Mouse (Mus musculus) C2C12 (cell line): ENCODE results near the gene Pou2f2.

Experiments
- CEBPB ChIP-seq: IDR thresholded peaks from one replicate; pipeline ENCODE4 v1.6.1; 2011; ENCODE audit warnings: low read depth, mild to moderate bottlenecking, control low read depth, moderate library complexity
- CTCF ChIP-seq: IDR thresholded peaks from one replicate; pipeline ENCODE4 v1.5.1; 2011; ENCODE audit not compliant: control insufficient read depth, insufficient read depth, insufficient read length
- MAX ChIP-seq: IDR thresholded peaks from one replicate; pipeline ENCODE4 v1.6.1; 2011; ENCODE audit warnings: mild to moderate bottlenecking, control low read depth
- MYOD1 ChIP-seq: IDR thresholded peaks from one replicate; pipeline ENCODE4 v1.6.1; 2011; ENCODE audit warnings: low read depth; ENCODE audit not compliant: control insufficient read depth, insufficient read length
- MYOG ChIP-seq: IDR thresholded peaks from one replicate; pipeline ENCODE4 v1.6.1; 2011; ENCODE audit not compliant: control insufficient read depth, insufficient read length; ENCODE audit errors: extremely low read depth
- USF1 ChIP-seq: IDR thresholded peaks from one replicate; pipeline ENCODE4 v1.6.1; 2011; ENCODE audit warnings: low read depth, mild to moderate bottlenecking, control low read depth, moderate library complexity

- TF ChIP-seq CEBPB = no peak
- peak; percentile 84 for TF ChIP-seq CTCF
- TF ChIP-seq USF1 = no peak
- no peak for TF ChIP-seq MYOD1
- TF ChIP-seq MYOG = no peak
- no peak for TF ChIP-seq MAX
Measured at GRCm38 (mm10) chr7:25133092-25134049, 46.2 kb downstream of the Pou2f2 start.
